Mouse (Mus musculus) adrenal gland, adult 18-20 months (tissue): ENCODE results near the gene Capns1. TPM values are rescaled to one million over a fixed set of nuclear protein-coding genes. Genes with fewer than 3 reads are reported as not detected.
"Not testable (repeated sequence)": the region's sequence is repeated elsewhere in the genome, so short reads cannot be mapped to it uniquely, and the experiment has no call there.

Source experiments
- DNase-seq, 2 experiments: peaks; one replicate each; pipeline ENCODE4 v3.0.0; 2021 to 2022; ENCODE audit warnings: low spot score in 2 of 2
- total RNA-seq, 2 experiments: library from RNA; stranded (reverse); gene quantifications; 1 replicate in 1 of 2; 2 replicates in 1 of 2; pipeline ENCODE4 v1.2.3; 2021

The Capns1 gene
- total RNA-seq, 2 experiments from 2014 or later, result 575 to 621 TPM

- DNase-seq, result no peak
Measured at GRCm38 (mm10) chr7:30204380-30204779, 5.8 kb upstream of the Capns1 start.

GRCm38 (mm10) chr7:30202895-30203690, 4.5 kb upstream of the Capns1 start:
- DNase-seq, result no peak

GRCm38 (mm10) chr7:30200661-30201060, 2.0 kb upstream of the Capns1 start:
- DNase-seq, result not testable (repeated sequence)

- no peak for DNase-seq
Measured at GRCm38 (mm10) chr7:30200200-30200599, 1.6 kb upstream of the Capns1 start.

GRCm38 (mm10) chr7:30199498-30200139, 1.0 kb upstream of the Capns1 start:
- no peak for DNase-seq

- no peak for DNase-seq
Measured at GRCm38 (mm10) chr7:30197592-30198129, 950 bp downstream of the Capns1 start.

- DNase-seq, result no peak
Measured at GRCm38 (mm10) chr7:30196171-30196570, 2.4 kb downstream of the Capns1 start.

GRCm38 (mm10) chr7:30195461-30195860, 3.1 kb downstream of the Capns1 start:
- no peak for DNase-seq

GRCm38 (mm10) chr7:30194884-30195283, 3.7 kb downstream of the Capns1 start:
- DNase-seq, result peak; percentile 93 to 95

GRCm38 (mm10) chr7:30194101-30194831, 4.3 kb downstream of the Capns1 start:
- peak in 1 of 2 experiments; percentile 53 for DNase-seq

- DNase-seq, result peak; percentile 80 to 83
Measured at GRCm38 (mm10) chr7:30193581-30194100, 5.0 kb downstream of the Capns1 start.

GRCm38 (mm10) chr7:30193013-30193412, 5.6 kb downstream of the Capns1 start:
- no peak for DNase-seq

- DNase-seq, result no peak
Measured at GRCm38 (mm10) chr7:30192088-30192487, 6.5 kb downstream of the Capns1 start.

- no peak for DNase-seq
Measured at GRCm38 (mm10) chr7:30189116-30189491, 9.5 kb downstream of the Capns1 start.

- DNase-seq, result no peak
Measured at GRCm38 (mm10) chr7:30188344-30189115, 10.1 kb downstream of the Capns1 start.

GRCm38 (mm10) chr7:30184641-30185348, 13.8 kb downstream of the Capns1 start:
- no peak for DNase-seq

GRCm38 (mm10) chr7:30183879-30184289, 14.7 kb downstream of the Capns1 start, which contains the start of gene Cox7a1:
TSS of gene Cox7a1 (plus strand) at chr7:30184144.
- peak; percentile 80 to 82 for DNase-seq

- DNase-seq, result not testable (repeated sequence)
Measured at GRCm38 (mm10) chr7:30183189-30183588, 15.4 kb downstream of the Capns1 start.

GRCm38 (mm10) chr7:30181929-30182328, 16.7 kb downstream of the Capns1 start:
- DNase-seq, result not testable (repeated sequence)

GRCm38 (mm10) chr7:30181308-30181707, 17.3 kb downstream of the Capns1 start:
- DNase-seq, result peak; percentile 69 to 71
